In the genomic region with DNA sequence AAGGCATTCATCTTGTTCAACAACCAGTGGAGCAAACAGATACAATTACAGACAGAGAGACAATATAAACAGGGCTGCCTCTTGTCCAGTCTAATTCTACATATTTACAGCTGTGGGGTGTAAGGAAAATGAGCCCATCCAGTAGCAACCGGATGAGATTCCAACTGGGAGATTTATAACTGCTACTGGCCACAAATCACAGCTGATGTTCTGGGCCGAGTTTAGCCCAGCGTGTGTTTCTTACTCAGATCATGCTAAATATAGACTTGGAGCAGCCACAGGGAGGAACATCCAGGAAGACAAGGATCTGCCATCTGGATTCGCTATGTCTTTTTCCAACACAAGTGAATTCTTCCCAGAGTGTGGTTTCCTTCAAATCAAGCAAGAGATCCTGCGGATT, we compare ENCODE assay signal across 7 mouse cellular contexts. TPM values are rescaled to one million over a fixed set of nuclear protein-coding genes. Genes with fewer than 3 reads are reported as not detected.
DNase-seq lines count a peak whose midpoint lies in the region; ATAC-seq and TF ChIP-seq lines count a peak whose summit lies in the region.

No protein-coding gene starts in this region.

- no peak overlapping the region for H3K4me3 ChIP-seq in lung, embryonic 14.5 days (ENCODE audit: low read depth, low read length)
- no peak overlapping the region for H3K4me3 ChIP-seq in lung, adult 2 months (replicated peaks; ENCODE audit: extremely low read depth, low read depth, low read length)
- H3K4me3 ChIP-seq in stomach, embryonic 16.5 days (replicated peaks; ENCODE audit: low read length): no peak overlapping the region
- no peak overlapping the region for H3K4me3 ChIP-seq in forebrain, embryonic 12.5 days (replicated peaks)

- TF ChIP-seq CTCF in lung, embryonic 14.5 days (IDR thresholded peaks at IDR 0.05; ENCODE audit: low read depth): no peak
- no peak for TF ChIP-seq CTCF in lung, adult 2 months (IDR thresholded peaks at IDR 0.05; ENCODE audit: insufficient read depth, low read length)

- no peaks in the 10 kb centered on the region for H3K36me3 ChIP-seq in lung, embryonic 14.5 days (ENCODE audit: insufficient read depth)
- no peaks in the 10 kb centered on the region for H3K36me3 ChIP-seq in stomach, embryonic 16.5 days (ENCODE audit: control insufficient read depth, insufficient read depth, low read length)
- no peaks in the 10 kb centered on the region for H3K36me3 ChIP-seq in forebrain, embryonic 12.5 days (replicated peaks)

- no peaks in the 10 kb centered on the region for H3K4me1 ChIP-seq in lung, embryonic 14.5 days (ENCODE audit: insufficient read depth)
- H3K4me1 ChIP-seq in lung, adult 2 months (ENCODE audit: control insufficient read depth, insufficient read depth, low read length): no peaks in the 10 kb centered on the region
- H3K4me1 ChIP-seq in stomach, embryonic 16.5 days (ENCODE audit: control insufficient read depth, insufficient read depth, low read length): peaks cover 4% of the 10 kb centered on the region; the same call in 1 of the 2 replicates
- H3K4me1 ChIP-seq in forebrain, embryonic 12.5 days: no peaks in the 10 kb centered on the region

- ATAC-seq in lung, embryonic 14.5 days (ENCODE audit: insufficient read depth): peak; percentile 59
- ATAC-seq in stomach, embryonic 16.5 days (ENCODE audit: insufficient read depth, low FRiP score): peak; percentile 44; the same call in 1 of the 2 replicates
- no peak for ATAC-seq in forebrain, embryonic 12.5 days (ENCODE audit: low FRiP score)
- no peak for ATAC-seq in erythroid progenitor cell, adult 5-6 weeks (replicated peaks; ENCODE audit: low FRiP score, poor library complexity, severe bottlenecking)

- 38% methylated on average over 5 of the region's 5 CpGs for WGBS in lung, embryonic 14.5 days
- WGBS in lung, adult 2 months: 59% methylated on average over 5 of the region's 5 CpGs
- WGBS in stomach, embryonic 16.5 days: 39% methylated on average over 5 of the region's 5 CpGs
- WGBS in forebrain, embryonic 12.5 days: 92% methylated on average over 5 of the region's 5 CpGs

- H3K27me3 ChIP-seq in lung, embryonic 14.5 days (ENCODE audit: insufficient read depth, low read length): no peaks in the 10 kb centered on the region
- H3K27me3 ChIP-seq in stomach, embryonic 16.5 days (ENCODE audit: control insufficient read depth, insufficient read depth, low read length): no peaks in the 10 kb centered on the region
- no peaks in the 10 kb centered on the region for H3K27me3 ChIP-seq in forebrain, embryonic 12.5 days

- DNase-seq in lung, embryonic 14.5 days: peak; percentile 78
- no peak for DNase-seq in lung, adult 2 months
- DNase-seq in heart, adult 8-10 months (ENCODE audit: low spot score): peak; percentile 66
- peak; percentile 45 to 71 for DNase-seq in kidney, postnatal 36 days

- H3K9ac ChIP-seq in lung, embryonic 14.5 days: no peak overlapping the region
- H3K9ac ChIP-seq in stomach, embryonic 16.5 days (ENCODE audit: low read length): no peak overlapping the region
- no peak overlapping the region for H3K9ac ChIP-seq in forebrain, embryonic 12.5 days

- no peak for TF ChIP-seq POLR2A in lung, adult 2 months (IDR thresholded peaks at IDR 0.05; ENCODE audit: borderline replicate concordance, extremely low read depth, low read depth, low read length)

- H3K27ac ChIP-seq in lung, embryonic 14.5 days (ENCODE audit: low read depth): peak overlapping the region; percentile 59; the same call in 1 of the 2 replicates
- H3K27ac ChIP-seq in stomach, embryonic 16.5 days (ENCODE audit: low read length): peak overlapping the region; percentile 56
- no peak overlapping the region for H3K27ac ChIP-seq in forebrain, embryonic 12.5 days

- H3K9me3 ChIP-seq in lung, embryonic 14.5 days (ENCODE audit: low read depth, low read length): no peaks in the 10 kb centered on the region
- peaks cover 6% of the 10 kb centered on the region; the same call in 1 of the 2 replicates for H3K9me3 ChIP-seq in stomach, embryonic 16.5 days (replicated peaks; ENCODE audit: control insufficient read depth, low read length)
- H3K9me3 ChIP-seq in forebrain, embryonic 12.5 days: no peaks in the 10 kb centered on the region

- H3K4me2 ChIP-seq in lung, embryonic 14.5 days: no peak overlapping the region
- no peak overlapping the region for H3K4me2 ChIP-seq in stomach, embryonic 16.5 days (ENCODE audit: low read depth, low read length)
- H3K4me2 ChIP-seq in forebrain, embryonic 12.5 days: no peak overlapping the region

RNA-seq across cellular contexts. Expression of a gene that starts 27.4 kb away (rescaled TPM):
- 0.72 and 2.4 TPM in 2 replicates for polyA plus RNA-seq in lung, embryonic 14.5 days (2014; fragmentation: Nextera tagmentation; extraction: Ambion mirVana)
- polyA plus RNA-seq in lung, adult 2 months (2012; rRNA removed): 0.79 and 1.0 TPM in 2 replicates
- total RNA-seq in heart, adult 8-10 months (2022): under 1 TPM in 3 of 4 experiments, not detected in 1; 0.28 to 0.47 (median 0.34) TPM
- 1.3 and 1.5 TPM in 2 replicates for polyA plus RNA-seq in stomach, embryonic 16.5 days (2015; fragmentation: Nextera tagmentation; extraction: Ambion mirVana)
- polyA plus RNA-seq in forebrain, embryonic 12.5 days (2016; fragmentation: Nextera tagmentation; extraction: Ambion mirVana): 0.52 and 0.76 TPM in 2 replicates
- not detected in 2 replicates for total RNA-seq in erythroid progenitor cell, adult 5-6 weeks (2015; ENCODE audit: low replicate concordance)
- total RNA-seq in erythroid progenitor cell, adult 5-6 weeks (2017; ENCODE audit: low replicate concordance): not detected in 2 replicates

Comparison
In these comparisons a context has a peak if more than half of its experiments do, and no peak if none do; other contexts are left out.
1. ATAC-seq: peak in lung, embryonic 14.5 days (single experiment) and stomach, embryonic 16.5 days (single experiment); none in forebrain, embryonic 12.5 days (single experiment) and erythroid progenitor cell, adult 5-6 weeks (single experiment).